Mouse (Mus musculus): ENCODE results near the gene Gbf1.
A peak's percentile ranks its signal among the peaks of the same experiment; 100 is the strongest.

- TF ChIP-seq POLR2AphosphoS5 (IDR thresholded peaks at IDR 0.05; ENCODE audit: borderline replicate concordance, low read depth, low read length) (no peak), TCF12 (IDR thresholded peaks at IDR 0.05; ENCODE audit: low read depth, low read length) (peak; percentile 66), BHLHE40 (IDR thresholded peaks at IDR 0.05; ENCODE audit: borderline replicate concordance, low read depth, low read length) (no peak), EP300 (IDR thresholded peaks at IDR 0.05; ENCODE audit: low read depth in 1 of 2, low read length in 2 of 2) (peak; percentile 63 to 67), POLR2A (IDR thresholded peaks at IDR 0.05; ENCODE audit: control insufficient read depth in 1 of 2, insufficient read depth in 1 of 2, low read depth in 1 of 2, low read length in 2 of 2, poor library complexity in 1 of 2) (peak in 1 of 2 experiments; percentile 20; a peak in 1 of 4 replicates), TAL1 (IDR thresholded peaks at IDR 0.05; ENCODE audit: low read length) (peak; percentile 70), CHD1 (IDR thresholded peaks at IDR 0.05; ENCODE audit: low read depth, low read length) (no peak), USF2 (IDR thresholded peaks at IDR 0.05; ENCODE audit: borderline replicate concordance in 1 of 2, insufficient read depth in 1 of 2, low read depth in 1 of 2, low read length in 2 of 2) (no peak), CTCF (IDR thresholded peaks at IDR 0.05 in 2 of 3, conservative IDR thresholded peaks at IDR 0.05 in 1 of 3; ENCODE audit: control insufficient read depth in 1 of 3, insufficient read depth in 1 of 3, low read depth in 2 of 3, low read length in 3 of 3, poor library complexity in 1 of 3, severe bottlenecking in 1 of 3) (no peak), ZNF384 (IDR thresholded peaks at IDR 0.05; ENCODE audit: low read depth, low read length) (no peak), MEF2A (IDR thresholded peaks at IDR 0.05; ENCODE audit: extremely low read depth, insufficient replicate concordance, low read depth, low read length, poor library complexity, severe bottlenecking) (no peak)
Measured at GRCm38 (mm10) chr19:46314151-46314601, 161.9 kb downstream of the Gbf1 start.

Measured in MEL (cell line).